Mouse (Mus musculus): ENCODE measurements around the gene Rgs6. TPM values are rescaled to one million over a fixed set of nuclear protein-coding genes. Genes with fewer than 3 reads are reported as not detected.

Rgs6 gene
- polyA plus RNA-seq (2014; fragmentation: Nextera tagmentation; extraction: Ambion mirVana), result 0.35 and 1.0 TPM in 2 replicates

DNA sequence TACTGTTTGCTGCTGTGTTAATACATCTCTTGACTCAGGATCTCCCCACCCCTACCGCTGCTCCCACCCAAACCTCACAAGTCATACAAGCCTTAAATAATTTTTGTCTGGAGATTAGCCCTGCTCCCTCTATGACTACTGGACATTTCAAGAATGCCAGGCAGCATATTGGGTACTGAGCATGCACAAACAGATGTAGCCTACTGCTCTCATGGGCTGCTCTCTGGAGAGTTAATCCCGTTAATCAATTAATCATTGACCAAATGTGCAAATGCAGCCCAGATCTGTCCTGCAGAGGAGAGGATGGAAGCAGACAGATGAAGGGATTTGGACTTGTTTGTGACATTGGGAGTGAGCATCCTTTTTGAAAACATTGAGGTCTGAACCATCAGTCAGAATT, at the start of gene Rgs6:
TSS of gene Rgs6 (plus strand) at position 276 of the 400 bp plus-strand sequence.
- DNase-seq (ENCODE audit: low spot score), result no peak

DNA sequence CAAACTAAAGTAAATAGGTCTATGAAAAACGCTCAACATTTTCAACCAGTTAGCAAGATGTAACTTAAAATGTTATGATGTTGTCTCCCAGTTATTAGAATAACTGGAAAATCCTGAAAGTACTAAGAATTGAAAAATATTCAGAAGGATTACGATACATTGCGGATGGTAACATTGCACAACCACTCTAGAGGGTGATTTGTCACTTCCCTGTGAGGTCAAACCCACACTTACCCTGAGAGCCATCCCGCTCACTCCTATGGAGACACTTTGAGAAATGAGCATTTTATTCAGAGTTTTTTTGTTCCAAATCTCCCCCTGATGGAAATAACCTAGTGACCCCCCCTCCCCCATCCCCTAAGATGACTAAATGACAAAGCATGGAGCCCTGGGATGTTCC, 41.0 kb upstream of the Rgs6 start:
- Histone ChIP-seq H3K36me3 (ENCODE audit: control insufficient read depth, insufficient read depth, low read length) (no peaks in the 10 kb centered on the region), H3K27me3 (replicated peaks; ENCODE audit: control insufficient read depth, insufficient read depth, low read length) (no peaks in the 10 kb centered on the region), H3K9me3 (ENCODE audit: control insufficient read depth, low read length) (peaks cover 10% of the 10 kb centered on the region; the same call in 1 of the 2 replicates), H3K4me1 (replicated peaks; ENCODE audit: control insufficient read depth, insufficient read depth, low read length) (no peaks in the 10 kb centered on the region), H3K4me3 (ENCODE audit: low read depth, low read length) (no peak overlapping the region), H3K4me2 (no peak overlapping the region), H3K27ac (ENCODE audit: low read depth, low read length) (no peak overlapping the region), H3K9ac (ENCODE audit: low read depth, low read length) (no peak overlapping the region)
- DNase-seq (ENCODE audit: low spot score), result no peak
- 86% methylated on average over 4 of the region's 4 CpGs for WGBS
- ATAC-seq (replicated peaks; ENCODE audit: low FRiP score), result no peak

More for the DNA sequence above, at the start of gene Rgs6:
- no peaks in the 10 kb centered on the region for H3K27me3 ChIP-seq (replicated peaks; ENCODE audit: control insufficient read depth, insufficient read depth, low read length)
- WGBS, result 79% methylated on average over 2 of the region's 2 CpGs
- no peaks in the 10 kb centered on the region for H3K4me1 ChIP-seq (replicated peaks; ENCODE audit: control insufficient read depth, insufficient read depth, low read length)
- H3K36me3 ChIP-seq (ENCODE audit: control insufficient read depth, insufficient read depth, low read length), result no peaks in the 10 kb centered on the region
- H3K9ac ChIP-seq (ENCODE audit: low read depth, low read length), result no peak within 1 kb of the TSS
- no peaks in the 10 kb centered on the region for H3K9me3 ChIP-seq (ENCODE audit: control insufficient read depth, low read length)
- no peak within 1 kb of the TSS for H3K4me2 ChIP-seq
- no peak within 1 kb of the TSS for H3K27ac ChIP-seq (ENCODE audit: low read depth, low read length)
- ATAC-seq (replicated peaks; ENCODE audit: low FRiP score), result no peak
- no peak within 1 kb of the TSS for H3K4me3 ChIP-seq (ENCODE audit: low read depth, low read length)

DNA sequence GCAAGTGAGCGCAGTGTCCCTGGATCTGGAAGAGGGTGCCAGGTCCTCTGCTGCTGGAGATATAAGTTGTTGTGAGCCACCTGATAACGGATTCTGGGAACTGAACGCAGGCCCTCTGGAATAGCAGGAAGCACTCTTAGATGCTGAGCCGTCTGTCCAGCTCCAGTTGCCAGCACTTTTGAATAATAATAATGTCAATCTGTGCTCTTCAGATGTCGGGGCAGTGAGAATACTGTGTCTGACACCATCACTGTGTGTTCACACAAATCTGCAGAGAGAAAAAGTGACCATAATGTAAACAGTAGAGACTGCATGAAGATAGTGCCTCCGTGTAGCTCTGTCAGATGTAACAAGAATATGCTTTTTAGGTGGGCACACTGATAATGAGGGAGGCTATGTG, 38.9 kb upstream of the Rgs6 start:
- WGBS, result 70% methylated on average over 6 of the region's 6 CpGs

DNA sequence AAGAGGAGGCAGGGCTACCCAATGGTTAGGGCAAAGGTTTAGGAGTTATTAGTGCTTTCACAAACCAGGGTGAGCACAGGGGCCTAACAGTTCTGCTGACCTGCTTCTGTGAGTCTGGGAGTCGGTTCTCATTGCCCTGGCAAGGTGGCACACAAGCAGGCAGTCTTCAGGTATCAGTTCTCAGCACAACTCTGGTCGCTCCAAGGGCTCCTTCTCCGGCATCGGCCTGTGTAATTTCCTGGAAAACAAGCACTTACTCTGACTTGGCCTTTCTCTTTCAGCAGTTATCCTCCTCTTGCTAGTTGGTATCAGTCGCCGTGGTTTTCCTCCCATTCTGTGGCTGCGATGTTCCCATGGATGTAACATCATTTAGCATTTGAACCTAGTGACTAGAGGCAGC, 38.0 kb upstream of the Rgs6 start:
- 91% methylated on average over 7 of the region's 7 CpGs for WGBS
- Histone ChIP-seq H3K27me3 (replicated peaks; ENCODE audit: control insufficient read depth, insufficient read depth, low read length) (no peaks in the 10 kb centered on the region), H3K4me2 (no peak overlapping the region), H3K27ac (ENCODE audit: low read depth, low read length) (no peak overlapping the region), H3K9me3 (ENCODE audit: control insufficient read depth, low read length) (peaks cover 10% of the 10 kb centered on the region; the same call in 1 of the 2 replicates), H3K4me1 (replicated peaks; ENCODE audit: control insufficient read depth, insufficient read depth, low read length) (no peaks in the 10 kb centered on the region), H3K36me3 (ENCODE audit: control insufficient read depth, insufficient read depth, low read length) (no peaks in the 10 kb centered on the region), H3K4me3 (ENCODE audit: low read depth, low read length) (no peak overlapping the region), H3K9ac (ENCODE audit: low read depth, low read length) (no peak overlapping the region)
- DNase-seq (ENCODE audit: low spot score), result no peak
- ATAC-seq (replicated peaks; ENCODE audit: low FRiP score), result no peak

More for the DNA sequence above, 38.9 kb upstream of the Rgs6 start:
- no peak overlapping the region for H3K4me3 ChIP-seq (ENCODE audit: low read depth, low read length)
- H3K9ac ChIP-seq (ENCODE audit: low read depth, low read length), result no peak overlapping the region
- H3K36me3 ChIP-seq (ENCODE audit: control insufficient read depth, insufficient read depth, low read length), result no peaks in the 10 kb centered on the region
- H3K9me3 ChIP-seq (ENCODE audit: control insufficient read depth, low read length), result peaks cover 10% of the 10 kb centered on the region; the same call in 1 of the 2 replicates
- H3K27me3 ChIP-seq (replicated peaks; ENCODE audit: control insufficient read depth, insufficient read depth, low read length), result no peaks in the 10 kb centered on the region
- H3K4me1 ChIP-seq (replicated peaks; ENCODE audit: control insufficient read depth, insufficient read depth, low read length), result no peaks in the 10 kb centered on the region
- no peak overlapping the region for H3K27ac ChIP-seq (ENCODE audit: low read depth, low read length)
- DNase-seq (ENCODE audit: low spot score) (no peak), ATAC-seq (replicated peaks; ENCODE audit: low FRiP score) (no peak)
- H3K4me2 ChIP-seq, result no peak overlapping the region

DNA sequence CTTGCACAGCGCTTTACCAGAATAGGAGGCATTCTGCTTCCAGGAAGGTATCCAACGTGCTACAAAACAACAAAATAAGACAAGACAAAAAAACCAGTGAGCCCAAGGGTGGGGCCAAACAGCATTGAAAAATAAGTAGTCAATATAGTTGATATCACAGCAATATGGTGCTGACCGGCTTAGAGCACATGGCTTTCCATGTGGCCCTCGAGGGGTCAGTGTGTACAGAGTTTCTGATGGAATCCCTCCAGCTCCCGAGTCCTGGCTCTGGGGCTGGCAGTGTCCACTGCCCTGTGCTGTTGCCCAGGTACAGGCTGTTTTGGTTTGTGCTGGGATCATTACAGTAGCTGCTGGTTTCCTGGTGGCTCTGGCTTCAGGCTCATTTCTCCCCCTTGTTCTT, 35.7 kb upstream of the Rgs6 start:
- 82% methylated on average over 5 of the region's 5 CpGs for WGBS

DNA sequence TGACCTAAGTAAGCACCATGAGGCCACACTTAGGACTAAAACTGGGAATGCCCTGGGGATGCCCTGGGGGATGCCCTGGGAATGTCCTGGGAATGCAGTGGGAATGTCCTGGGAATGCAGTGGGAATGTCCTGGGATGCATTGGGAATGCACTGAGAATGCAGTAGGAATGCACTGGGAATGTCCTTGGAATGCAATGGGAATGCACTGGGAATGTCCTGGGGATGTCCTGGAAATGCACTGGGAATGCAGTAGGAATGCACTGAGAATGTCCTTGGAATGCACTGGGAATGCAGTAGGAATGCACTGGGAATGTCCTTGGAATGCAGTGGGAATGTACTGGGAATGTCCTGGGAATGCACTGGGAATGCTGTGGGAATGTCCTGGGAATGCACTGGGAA, 25.2 kb upstream of the Rgs6 start:
- H3K36me3 ChIP-seq (ENCODE audit: control insufficient read depth, insufficient read depth, low read length), result no peaks in the 10 kb centered on the region
- H3K4me3 ChIP-seq (ENCODE audit: low read depth, low read length), result no peak overlapping the region
- no peak overlapping the region for H3K27ac ChIP-seq (ENCODE audit: low read depth, low read length)
- ATAC-seq (replicated peaks; ENCODE audit: low FRiP score), result no peak
- no peaks in the 10 kb centered on the region for H3K9me3 ChIP-seq (ENCODE audit: control insufficient read depth, low read length)
- H3K9ac ChIP-seq (ENCODE audit: low read depth, low read length), result no peak overlapping the region
- DNase-seq (ENCODE audit: low spot score), result no peak
- H3K4me1 ChIP-seq (replicated peaks; ENCODE audit: control insufficient read depth, insufficient read depth, low read length), result no peaks in the 10 kb centered on the region
- no peaks in the 10 kb centered on the region for H3K27me3 ChIP-seq (replicated peaks; ENCODE audit: control insufficient read depth, insufficient read depth, low read length)
- H3K4me2 ChIP-seq, result no peak overlapping the region

More for the DNA sequence above, 35.7 kb upstream of the Rgs6 start:
- DNase-seq (ENCODE audit: low spot score) (no peak), ATAC-seq (replicated peaks; ENCODE audit: low FRiP score) (no peak)
- no peak overlapping the region for H3K4me2 ChIP-seq
- peaks cover 10% of the 10 kb centered on the region; the same call in 1 of the 2 replicates for H3K9me3 ChIP-seq (ENCODE audit: control insufficient read depth, low read length)
- no peaks in the 10 kb centered on the region for H3K27me3 ChIP-seq (replicated peaks; ENCODE audit: control insufficient read depth, insufficient read depth, low read length)
- no peak overlapping the region for H3K27ac ChIP-seq (ENCODE audit: low read depth, low read length)
- no peak overlapping the region for H3K4me3 ChIP-seq (ENCODE audit: low read depth, low read length)
- H3K9ac ChIP-seq (ENCODE audit: low read depth, low read length), result no peak overlapping the region
- no peaks in the 10 kb centered on the region for H3K4me1 ChIP-seq (replicated peaks; ENCODE audit: control insufficient read depth, insufficient read depth, low read length)
- no peaks in the 10 kb centered on the region for H3K36me3 ChIP-seq (ENCODE audit: control insufficient read depth, insufficient read depth, low read length)

DNA sequence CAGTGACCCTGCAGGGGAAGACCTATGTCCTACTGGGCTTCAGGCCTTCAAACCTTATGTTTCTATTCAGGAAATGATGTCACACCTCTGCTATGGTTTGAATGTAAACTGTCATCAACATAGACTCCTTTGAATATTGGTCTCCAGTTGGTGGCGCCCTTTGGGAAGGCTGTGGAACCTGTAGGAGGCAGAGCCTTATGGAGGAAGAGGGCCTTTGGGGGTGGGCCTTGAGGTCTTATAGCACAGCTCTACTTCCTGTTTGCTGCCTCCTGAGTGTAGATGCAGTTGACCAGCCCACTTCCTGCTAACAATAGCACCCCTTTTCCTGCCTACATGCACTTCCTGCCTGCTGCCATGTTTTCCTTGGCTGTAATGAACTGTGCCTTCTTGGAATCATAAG, 19.7 kb upstream of the Rgs6 start:
- no peak overlapping the region for H3K9ac ChIP-seq (ENCODE audit: low read depth, low read length)
- H3K4me2 ChIP-seq, result no peak overlapping the region
- ATAC-seq (replicated peaks; ENCODE audit: low FRiP score), result no peak
- 86% methylated on average over 1 of the region's 1 CpGs for WGBS
- H3K27me3 ChIP-seq (replicated peaks; ENCODE audit: control insufficient read depth, insufficient read depth, low read length), result no peaks in the 10 kb centered on the region
- no peaks in the 10 kb centered on the region for H3K4me1 ChIP-seq (replicated peaks; ENCODE audit: control insufficient read depth, insufficient read depth, low read length)
- H3K36me3 ChIP-seq (ENCODE audit: control insufficient read depth, insufficient read depth, low read length), result no peaks in the 10 kb centered on the region
- no peak overlapping the region for H3K4me3 ChIP-seq (ENCODE audit: low read depth, low read length)
- no peak for DNase-seq (ENCODE audit: low spot score)
- no peaks in the 10 kb centered on the region for H3K9me3 ChIP-seq (ENCODE audit: control insufficient read depth, low read length)
- H3K27ac ChIP-seq (ENCODE audit: low read depth, low read length), result no peak overlapping the region

DNA sequence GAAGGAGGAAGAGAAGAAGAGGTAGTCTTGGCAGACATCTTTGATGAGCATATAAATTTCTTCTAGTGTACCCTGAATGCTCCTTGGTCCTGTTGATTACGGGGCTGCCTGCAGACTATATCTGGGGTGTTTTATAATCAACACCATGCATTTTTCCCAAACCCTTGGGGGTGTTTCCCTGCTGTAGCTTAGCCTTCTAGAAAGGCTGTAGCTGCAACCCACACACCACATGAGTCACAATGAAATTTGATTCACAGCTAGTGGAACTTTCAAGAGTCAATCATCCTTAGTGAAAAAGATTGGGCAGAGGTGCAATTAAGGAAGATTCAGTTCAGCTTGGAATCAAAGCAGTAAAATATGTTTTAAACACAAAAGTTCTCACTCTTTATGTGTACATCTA, 15.4 kb upstream of the Rgs6 start:
- DNase-seq (ENCODE audit: low spot score) (no peak), ATAC-seq (replicated peaks; ENCODE audit: low FRiP score) (no peak)
- no peak overlapping the region for H3K27ac ChIP-seq (ENCODE audit: low read depth, low read length)
- H3K9ac ChIP-seq (ENCODE audit: low read depth, low read length), result no peak overlapping the region
- H3K4me2 ChIP-seq, result no peak overlapping the region
- 70% methylated on average over 1 of the region's 1 CpGs for WGBS
- no peaks in the 10 kb centered on the region for H3K27me3 ChIP-seq (replicated peaks; ENCODE audit: control insufficient read depth, insufficient read depth, low read length)
- no peaks in the 10 kb centered on the region for H3K36me3 ChIP-seq (ENCODE audit: control insufficient read depth, insufficient read depth, low read length)
- H3K4me3 ChIP-seq (ENCODE audit: low read depth, low read length), result no peak overlapping the region
- H3K4me1 ChIP-seq (replicated peaks; ENCODE audit: control insufficient read depth, insufficient read depth, low read length), result no peaks in the 10 kb centered on the region
- no peaks in the 10 kb centered on the region for H3K9me3 ChIP-seq (ENCODE audit: control insufficient read depth, low read length)

DNA sequence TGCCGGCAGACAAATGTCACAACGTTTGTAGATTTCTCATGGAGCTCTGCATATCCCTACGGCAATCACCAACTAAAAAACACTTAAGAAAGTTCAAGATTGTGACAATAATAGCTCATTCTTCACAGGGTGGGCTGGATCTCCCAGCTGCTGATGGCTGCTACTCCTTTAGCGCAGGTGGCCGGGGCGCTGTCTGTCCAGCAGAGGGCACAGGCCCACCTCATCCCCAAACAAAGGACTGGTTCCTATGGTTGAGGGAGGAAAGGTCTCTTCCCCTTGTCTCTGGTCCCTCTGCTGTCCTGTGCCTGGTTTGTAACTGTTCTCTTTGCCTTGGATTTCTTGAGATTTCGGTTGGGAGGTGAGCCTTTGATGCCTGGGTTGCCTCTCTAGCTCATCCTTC, 1.5 kb upstream of the Rgs6 start:
- no peaks in the 10 kb centered on the region for H3K27me3 ChIP-seq (replicated peaks; ENCODE audit: control insufficient read depth, insufficient read depth, low read length)
- DNase-seq (ENCODE audit: low spot score) (no peak), ATAC-seq (replicated peaks; ENCODE audit: low FRiP score) (no peak)
- H3K4me3 ChIP-seq (ENCODE audit: low read depth, low read length), result no peak overlapping the region
- no peak overlapping the region for H3K9ac ChIP-seq (ENCODE audit: low read depth, low read length)
- H3K4me2 ChIP-seq, result no peak overlapping the region
- no peak overlapping the region for H3K27ac ChIP-seq (ENCODE audit: low read depth, low read length)
- H3K36me3 ChIP-seq (ENCODE audit: control insufficient read depth, insufficient read depth, low read length), result no peaks in the 10 kb centered on the region
- H3K4me1 ChIP-seq (replicated peaks; ENCODE audit: control insufficient read depth, insufficient read depth, low read length), result no peaks in the 10 kb centered on the region
- WGBS, result 51% methylated on average over 7 of the region's 7 CpGs
- H3K9me3 ChIP-seq (ENCODE audit: control insufficient read depth, low read length), result no peaks in the 10 kb centered on the region

All from liver, embryonic 11.5 days (tissue).